Mouse (Mus musculus): ENCODE measurements at regions not wholly inside any gene's neighbourhood (a gene's known extent, or its start where the extent isn't known, plus 50 kb on each side); places are given as distances from the start of the nearest gene placed in this dataset.

DNA sequence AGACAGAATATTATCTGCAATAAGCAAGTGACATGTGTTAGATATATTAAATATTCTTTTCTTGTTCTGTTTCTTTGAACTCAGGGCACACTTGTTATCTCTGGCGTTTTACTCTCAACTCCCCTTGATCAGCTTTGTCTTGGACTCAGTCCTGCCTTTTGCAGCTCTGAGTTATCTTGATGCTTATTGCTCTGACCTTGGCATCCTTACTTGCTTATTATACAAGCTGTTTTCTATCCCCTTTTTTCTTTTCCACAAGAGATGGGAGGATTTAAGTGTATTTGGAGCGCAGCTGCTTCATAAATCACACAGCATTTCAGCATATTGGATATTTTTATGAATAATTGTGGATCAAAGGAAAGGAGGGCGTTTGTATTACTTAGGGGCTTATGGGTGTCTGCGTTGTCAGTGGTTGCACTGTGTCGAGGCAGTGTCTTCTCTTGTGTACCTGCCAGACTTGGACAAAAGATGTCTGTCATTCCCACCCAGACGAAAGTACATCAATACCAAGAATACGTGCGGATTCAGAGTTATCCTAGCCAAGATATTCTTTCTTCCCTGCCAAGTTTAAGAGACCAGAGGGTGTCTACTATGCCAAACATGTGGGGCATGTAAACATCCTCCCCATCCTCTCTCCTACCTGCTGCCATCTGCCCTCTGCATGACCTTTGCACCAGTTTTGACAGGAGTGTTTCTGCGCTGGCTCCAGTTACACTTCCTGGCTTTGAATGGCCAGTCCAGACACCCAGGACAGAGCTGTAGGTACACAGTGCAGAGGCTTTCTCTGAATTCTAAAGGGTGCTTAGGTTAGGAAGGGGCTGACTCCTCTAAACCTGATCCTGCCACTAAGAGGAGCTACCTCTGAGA lies 709.3 kb upstream of the Slit2 start:
- peak; percentile 35 for DNase-seq (ENCODE audit: low spot score)
- 73% methylated on average over 9 of the region's 9 CpGs for WGBS
- H3K4me3 ChIP-seq: no peak overlapping the region
- no peaks in the 10 kb centered on the region for H3K36me3 ChIP-seq (replicated peaks)
- peaks cover 17% of the 10 kb centered on the region for H3K4me1 ChIP-seq
- peak overlapping the region; percentile 74; the same call in 1 of the 2 replicates for H3K27ac ChIP-seq (replicated peaks)
- no peaks in the 10 kb centered on the region for H3K27me3 ChIP-seq (replicated peaks; ENCODE audit: low read depth, poor library complexity, severe bottlenecking)
- H3K9me3 ChIP-seq: no peaks in the 10 kb centered on the region

DNA sequence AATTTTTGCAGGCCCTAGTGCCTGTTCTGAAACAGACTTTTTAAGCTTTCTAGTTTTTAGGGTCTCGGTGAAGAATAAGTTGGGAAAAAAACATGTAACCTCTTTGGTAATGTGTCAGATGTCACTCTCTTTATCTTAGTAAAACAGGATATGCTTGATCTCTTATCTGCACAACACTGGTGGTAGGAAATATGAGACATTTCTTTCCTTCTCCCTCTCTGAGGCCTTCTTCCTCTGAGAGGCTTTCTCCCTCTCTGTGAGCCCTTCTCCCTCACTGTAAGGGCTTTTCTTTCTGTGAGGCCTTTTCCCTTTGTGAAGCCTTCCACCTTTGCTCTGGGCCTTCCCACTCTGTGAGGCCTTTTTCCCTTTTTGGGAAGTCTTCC lies 708.7 kb upstream of the Slit2 start:
- 60% methylated on average over 1 of the region's 1 CpGs for WGBS
- Histone ChIP-seq H3K4me3 (no peak overlapping the region), H3K9me3 (no peaks in the 10 kb centered on the region), H3K27ac (replicated peaks) (peak overlapping the region; percentile 74), H3K36me3 (replicated peaks) (no peaks in the 10 kb centered on the region), H3K27me3 (replicated peaks; ENCODE audit: low read depth, poor library complexity, severe bottlenecking) (no peaks in the 10 kb centered on the region), H3K4me1 (peaks cover 17% of the 10 kb centered on the region)
- no peak for DNase-seq (ENCODE audit: low spot score)

DNA sequence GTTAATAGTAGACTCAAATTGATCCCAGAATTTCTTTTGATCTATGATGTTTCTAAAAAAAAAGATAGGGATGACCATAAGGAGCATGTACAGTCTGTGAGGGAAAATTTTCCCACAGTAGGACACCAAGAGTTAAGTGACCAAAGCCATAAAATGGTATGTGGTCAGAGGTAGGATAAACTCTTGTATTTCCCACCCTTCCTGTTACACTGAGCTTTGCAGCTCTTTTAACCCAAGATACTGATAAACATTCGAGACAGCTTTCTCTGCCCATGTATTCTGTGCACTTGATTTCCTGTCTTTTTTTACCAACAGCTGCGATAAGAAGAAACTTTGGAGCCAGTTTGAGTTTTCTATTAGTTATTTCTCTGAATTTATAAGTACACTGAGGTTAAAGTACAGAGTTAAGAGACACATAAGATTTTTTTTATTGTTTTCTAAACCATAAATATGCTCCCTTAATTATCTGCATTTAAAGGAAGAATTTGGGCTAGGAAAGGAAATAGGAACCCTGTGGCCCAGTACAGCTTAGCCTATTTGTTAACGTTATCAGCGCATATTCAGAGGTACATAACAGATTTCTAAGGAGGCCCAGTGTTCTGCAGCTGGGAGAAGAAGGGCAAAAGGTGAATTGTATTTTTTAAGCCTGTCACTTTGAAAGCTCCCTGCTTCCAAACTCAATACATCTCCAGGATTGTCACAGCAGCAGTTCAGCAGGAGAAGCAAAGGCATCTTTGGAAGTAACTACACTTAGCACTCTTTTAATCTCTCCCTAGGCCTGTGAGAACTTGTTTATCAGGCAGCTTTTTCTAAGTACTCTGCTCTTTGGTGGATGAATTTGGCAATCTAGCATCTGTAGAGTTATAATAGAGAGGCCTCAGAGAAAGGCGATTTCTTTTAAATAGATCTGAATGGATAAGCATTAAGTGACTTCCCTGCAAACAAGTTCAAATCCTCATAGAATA lies 706.4 kb upstream of the Slit2 start:
- H3K27ac ChIP-seq (replicated peaks): no peak overlapping the region
- H3K27me3 ChIP-seq (replicated peaks; ENCODE audit: low read depth, poor library complexity, severe bottlenecking): no peaks in the 10 kb centered on the region
- WGBS: 70% methylated on average over 5 of the region's 5 CpGs
- H3K4me1 ChIP-seq: peaks cover 17% of the 10 kb centered on the region
- no peaks in the 10 kb centered on the region for H3K36me3 ChIP-seq (replicated peaks)
- H3K9me3 ChIP-seq: no peaks in the 10 kb centered on the region
- H3K4me3 ChIP-seq: no peak overlapping the region
- no peak for DNase-seq (ENCODE audit: low spot score)

DNA sequence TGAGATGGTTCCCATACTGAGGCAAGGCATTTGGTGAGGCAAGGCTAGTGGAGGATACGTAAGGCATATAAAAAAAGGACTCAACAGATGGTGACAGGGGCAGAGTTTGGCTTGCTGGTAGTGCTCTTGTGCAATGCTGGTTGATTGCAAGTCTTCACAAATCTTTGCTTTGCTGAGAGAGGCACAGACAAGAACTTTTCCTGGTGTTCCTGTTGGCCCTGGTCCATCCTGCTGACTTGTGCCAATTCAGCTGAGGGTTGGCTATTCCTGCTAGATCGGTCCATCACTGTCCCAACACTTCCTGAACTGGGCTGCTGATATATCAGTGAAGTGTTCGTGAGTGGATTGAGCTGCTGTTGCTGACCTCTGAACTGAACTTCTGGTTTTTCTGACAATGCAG lies 703.3 kb upstream of the Slit2 start:
- Histone ChIP-seq H3K4me3 (no peak overlapping the region), H3K4me1 (peaks cover 6% of the 10 kb centered on the region), H3K9me3 (no peaks in the 10 kb centered on the region), H3K27me3 (replicated peaks; ENCODE audit: low read depth, poor library complexity, severe bottlenecking) (no peaks in the 10 kb centered on the region), H3K36me3 (replicated peaks) (no peaks in the 10 kb centered on the region), H3K27ac (replicated peaks) (no peak overlapping the region)
- no peak for DNase-seq (ENCODE audit: low spot score)
- 88% methylated on average over 3 of the region's 3 CpGs for WGBS

DNA sequence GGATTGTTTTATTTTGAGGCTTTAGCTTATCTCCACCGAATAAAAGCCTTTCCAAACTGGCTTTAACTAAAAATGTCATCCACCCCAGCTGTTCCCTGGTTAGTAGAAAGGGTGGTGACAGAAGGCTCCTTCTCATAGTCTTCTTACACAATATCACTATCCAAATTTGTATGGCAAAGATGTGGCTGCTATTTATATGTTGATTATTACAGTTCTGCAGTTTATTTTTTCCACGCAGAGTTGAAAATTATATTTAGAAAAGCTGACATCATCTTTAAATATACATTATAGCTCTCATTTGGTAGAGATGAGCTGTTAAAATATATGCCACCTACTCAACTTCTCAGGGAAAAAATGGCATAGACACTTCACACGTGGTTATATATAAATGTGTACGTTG lies 683.3 kb upstream of the Slit2 start:
- DNase-seq (ENCODE audit: low spot score): no peak
- H3K4me1 ChIP-seq: no peaks in the 10 kb centered on the region
- no peaks in the 10 kb centered on the region for H3K9me3 ChIP-seq
- H3K27ac ChIP-seq (replicated peaks): no peak overlapping the region
- H3K27me3 ChIP-seq (replicated peaks; ENCODE audit: low read depth, poor library complexity, severe bottlenecking): no peaks in the 10 kb centered on the region
- H3K4me3 ChIP-seq: no peak overlapping the region
- WGBS: 94% methylated on average over 4 of the region's 4 CpGs
- no peaks in the 10 kb centered on the region for H3K36me3 ChIP-seq (replicated peaks)

DNA sequence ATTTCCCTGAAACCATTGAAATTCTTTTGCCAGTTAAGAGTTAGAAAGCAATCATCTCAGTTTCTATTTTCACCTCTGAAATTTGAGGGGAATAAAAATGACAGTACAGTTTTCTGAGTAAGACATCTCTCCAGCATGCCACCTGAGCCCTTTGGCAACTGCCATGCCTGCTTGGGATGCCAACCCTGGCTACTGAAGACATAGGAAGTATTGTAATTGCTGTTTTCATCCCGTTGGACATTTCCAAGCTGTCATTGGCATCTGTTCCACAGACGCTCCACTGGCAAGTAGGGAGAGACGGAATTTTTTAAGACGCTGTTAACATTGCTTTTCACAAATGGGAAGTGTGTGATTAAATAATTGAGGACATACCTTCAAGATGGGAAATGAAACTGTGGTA lies 665.4 kb upstream of the Slit2 start:
- no peak overlapping the region for H3K4me3 ChIP-seq
- 82% methylated on average over 4 of the region's 4 CpGs for WGBS

DNA sequence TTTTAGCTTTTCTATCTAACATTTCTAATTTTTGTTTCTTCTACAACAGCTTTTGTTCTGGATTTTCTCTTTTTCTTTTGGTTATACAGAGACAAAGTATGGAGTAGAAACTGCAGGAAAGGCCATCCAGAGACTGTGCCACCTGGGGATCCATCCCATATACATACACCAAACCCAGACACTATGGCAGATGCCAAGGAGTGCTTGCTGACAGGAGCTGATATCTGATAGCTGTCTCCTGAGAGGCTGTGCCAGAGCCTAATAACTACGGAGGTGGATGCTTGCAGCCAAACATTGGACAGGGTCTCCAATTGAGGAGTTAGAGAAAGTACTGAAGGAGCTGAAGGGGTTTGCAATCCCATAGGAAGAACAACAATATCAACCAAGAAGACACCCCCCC lies 664.8 kb upstream of the Slit2 start:
- Histone ChIP-seq H3K27ac (replicated peaks) (no peak overlapping the region), H3K9me3 (no peaks in the 10 kb centered on the region), H3K4me3 (no peak overlapping the region), H3K36me3 (replicated peaks) (no peaks in the 10 kb centered on the region), H3K4me1 (peaks cover 8% of the 10 kb centered on the region), H3K27me3 (replicated peaks; ENCODE audit: low read depth, poor library complexity, severe bottlenecking) (no peaks in the 10 kb centered on the region)
- DNase-seq (ENCODE audit: low spot score): no peak
- WGBS: 60% methylated on average over 1 of the region's 1 CpGs

More for the DNA sequence above, 665.4 kb upstream of the Slit2 start:
- no peaks in the 10 kb centered on the region for H3K27me3 ChIP-seq (replicated peaks; ENCODE audit: low read depth, poor library complexity, severe bottlenecking)
- no peaks in the 10 kb centered on the region for H3K36me3 ChIP-seq (replicated peaks)
- H3K9me3 ChIP-seq: no peaks in the 10 kb centered on the region
- no peak for DNase-seq (ENCODE audit: low spot score)
- H3K4me1 ChIP-seq: peaks cover 1% of the 10 kb centered on the region
- H3K27ac ChIP-seq (replicated peaks): no peak overlapping the region

DNA sequence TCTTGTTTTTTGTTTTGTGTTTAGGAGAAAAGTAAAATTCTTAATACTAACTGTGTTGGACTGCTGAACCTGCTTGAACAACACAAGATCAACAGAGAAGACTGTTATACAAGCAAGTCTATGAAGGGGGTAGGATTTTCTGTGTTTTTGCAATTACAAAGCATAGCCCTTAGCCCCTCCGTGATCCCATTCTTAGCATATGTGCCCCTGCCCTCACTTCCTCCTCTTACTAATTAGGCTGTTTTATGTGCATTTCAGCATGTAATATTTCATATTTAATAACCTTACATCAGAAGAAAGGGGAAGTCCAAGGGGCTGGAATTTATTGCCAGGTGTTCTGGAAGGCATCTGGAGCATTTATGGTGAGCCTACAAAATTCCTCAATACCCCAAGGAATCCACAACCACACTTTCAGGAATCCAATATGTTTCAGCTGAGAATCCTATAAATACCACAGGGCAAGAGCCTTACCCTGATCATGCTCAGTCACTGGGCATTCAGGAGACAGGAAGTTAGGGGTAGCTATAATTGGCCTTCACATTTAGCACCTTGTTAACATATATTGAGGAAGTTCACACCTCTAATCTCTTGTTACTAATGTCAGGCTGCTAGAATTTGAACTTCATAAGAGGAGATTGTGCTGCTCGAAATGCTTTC lies 660.3 kb upstream of the Slit2 start:
- Histone ChIP-seq H3K4me3 (no peak overlapping the region), H3K27me3 (replicated peaks; ENCODE audit: low read depth, poor library complexity, severe bottlenecking) (no peaks in the 10 kb centered on the region), H3K36me3 (replicated peaks) (no peaks in the 10 kb centered on the region), H3K4me1 (peaks cover 9% of the 10 kb centered on the region), H3K9me3 (no peaks in the 10 kb centered on the region), H3K27ac (replicated peaks) (no peak overlapping the region)
- WGBS: 41% methylated on average over 2 of the region's 2 CpGs
- peak; percentile 8 for DNase-seq (ENCODE audit: low spot score)

DNA sequence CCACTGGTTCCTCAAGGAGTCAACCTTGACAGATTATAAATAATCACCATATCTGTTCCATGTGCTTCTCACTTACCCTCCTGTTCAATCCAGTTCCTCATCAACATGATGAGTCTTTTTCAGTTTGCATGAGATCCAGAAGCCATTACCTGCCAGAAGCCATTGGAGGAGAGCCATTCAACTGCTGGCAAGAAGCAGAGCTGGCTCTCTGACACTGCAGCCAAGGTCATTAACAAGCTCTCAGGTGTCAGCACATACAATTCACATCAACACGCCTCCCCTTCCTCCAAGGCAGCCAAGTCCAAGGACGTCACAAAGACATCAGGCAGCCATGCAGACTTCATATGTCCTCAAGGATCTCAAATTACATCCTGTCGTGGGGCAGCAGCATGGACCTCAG lies 648.6 kb upstream of the Slit2 start:
- 75% methylated on average over 3 of the region's 3 CpGs for WGBS
- no peaks in the 10 kb centered on the region for H3K9me3 ChIP-seq
- H3K27ac ChIP-seq (replicated peaks): no peak overlapping the region
- H3K36me3 ChIP-seq (replicated peaks): no peaks in the 10 kb centered on the region
- H3K4me1 ChIP-seq: no peaks in the 10 kb centered on the region
- no peak overlapping the region for H3K4me3 ChIP-seq
- DNase-seq (ENCODE audit: low spot score): no peak
- no peaks in the 10 kb centered on the region for H3K27me3 ChIP-seq (replicated peaks; ENCODE audit: low read depth, poor library complexity, severe bottlenecking)

DNA sequence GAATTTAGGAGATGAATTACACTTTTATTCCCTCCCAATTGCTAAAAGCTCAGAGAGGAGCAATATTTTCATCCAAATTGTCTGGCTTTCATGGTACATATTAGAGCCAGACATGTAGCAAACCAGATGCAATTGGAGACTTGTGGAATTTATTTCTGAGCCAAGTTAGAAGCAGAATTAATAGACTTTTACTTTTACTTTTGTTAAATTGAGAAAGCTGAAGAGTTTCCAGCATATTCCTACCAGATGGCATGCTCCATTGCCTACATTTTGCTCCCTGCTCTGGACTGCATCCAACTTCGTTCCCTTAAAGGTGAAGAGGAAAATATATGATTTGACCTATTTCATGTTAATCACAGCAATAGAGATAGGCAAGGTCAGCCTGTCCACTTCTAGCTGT lies 646.4 kb upstream of the Slit2 start:
- Histone ChIP-seq H3K9me3 (no peaks in the 10 kb centered on the region), H3K4me1 (no peaks in the 10 kb centered on the region), H3K36me3 (replicated peaks) (no peaks in the 10 kb centered on the region), H3K27ac (replicated peaks) (no peak overlapping the region), H3K27me3 (replicated peaks; ENCODE audit: low read depth, poor library complexity, severe bottlenecking) (no peaks in the 10 kb centered on the region), H3K4me3 (no peak overlapping the region)
- no peak for DNase-seq (ENCODE audit: low spot score)
- 93% methylated on average over 1 of the region's 1 CpGs for WGBS

DNA sequence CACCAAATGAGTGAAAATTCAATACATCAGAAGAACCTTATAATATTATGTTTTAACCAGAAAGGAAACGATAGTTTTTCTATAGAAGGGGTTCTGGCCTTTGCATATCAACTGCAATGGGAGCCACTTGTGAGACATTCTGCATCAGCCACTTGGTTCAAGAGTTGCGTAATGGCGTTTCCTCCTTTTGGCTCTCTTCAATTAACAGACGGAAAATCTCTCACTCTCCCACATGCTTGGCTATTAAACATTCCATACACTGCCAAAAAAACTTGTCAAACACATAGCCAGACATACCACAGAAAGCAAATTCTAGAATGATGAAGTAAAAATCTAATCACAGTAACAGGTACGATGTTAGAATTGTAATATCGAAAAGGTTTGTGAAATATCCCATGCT lies 643.1 kb upstream of the Slit2 start:
- Histone ChIP-seq H3K36me3 (replicated peaks) (no peaks in the 10 kb centered on the region), H3K27me3 (replicated peaks; ENCODE audit: low read depth, poor library complexity, severe bottlenecking) (no peaks in the 10 kb centered on the region), H3K9me3 (no peaks in the 10 kb centered on the region), H3K4me1 (no peaks in the 10 kb centered on the region), H3K4me3 (no peak overlapping the region), H3K27ac (replicated peaks) (no peak overlapping the region)
- no peak for DNase-seq (ENCODE audit: low spot score)
- WGBS: 92% methylated on average over 6 of the region's 6 CpGs

DNA sequence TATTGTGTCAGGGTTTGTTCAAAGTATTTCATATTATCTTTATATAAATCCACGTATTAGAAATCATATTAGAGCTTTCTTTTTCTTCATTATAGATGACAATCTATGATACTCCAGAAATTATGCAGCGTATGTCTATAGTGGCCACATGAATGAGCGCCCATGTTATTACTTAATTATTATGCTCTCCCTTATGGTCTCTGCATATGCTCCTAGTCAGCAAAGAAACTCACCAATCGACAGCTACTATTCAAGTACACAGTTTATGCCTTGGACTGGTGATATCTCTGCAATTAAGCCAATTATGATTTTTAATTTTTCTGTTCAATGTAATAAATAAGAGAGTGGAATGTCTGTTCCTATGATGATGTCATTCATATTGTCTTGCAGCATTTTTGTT lies 612.8 kb upstream of the Slit2 start:
- no peak overlapping the region for H3K4me3 ChIP-seq
- WGBS: 88% methylated on average over 4 of the region's 4 CpGs
- no peaks in the 10 kb centered on the region for H3K27me3 ChIP-seq (replicated peaks; ENCODE audit: low read depth, poor library complexity, severe bottlenecking)
- H3K9me3 ChIP-seq: no peaks in the 10 kb centered on the region
- DNase-seq (ENCODE audit: low spot score): no peak
- H3K36me3 ChIP-seq (replicated peaks): no peaks in the 10 kb centered on the region
- no peaks in the 10 kb centered on the region for H3K4me1 ChIP-seq
- no peak overlapping the region for H3K27ac ChIP-seq (replicated peaks)

Measured in embryonic facial prominence, embryonic 10.5 days (tissue).